Mouse (Mus musculus) lung, embryonic 15.5 days (tissue): ENCODE data around the gene Gm19668. TPM values are rescaled to one million over a fixed set of nuclear protein-coding genes. Genes with fewer than 3 reads are reported as not detected.
A peak's percentile ranks its signal among the peaks of the same experiment; 100 is the strongest.
"Not testable (repeated sequence)": the region's sequence is repeated elsewhere in the genome, so short reads cannot be mapped to it uniquely, and the experiment has no call there.

Source experiments
- ATAC-seq: fragments of 200-750 bp; cut with Nextera tagmentation; 2 replicates; pipeline ENCODE4 v1.8.0; 2017; ENCODE audit warnings: moderate number of reproducible peaks, borderline replicate concordance; ENCODE audit not compliant: low FRiP score, low TSS enrichment; ENCODE audit errors: extremely low read depth
- H3K27ac ChIP-seq: fragments of 300-500 bp; sonication (generic); 2 replicates; pipeline ENCODE4 v1.5.1; 2015; ENCODE audit warnings: moderate library complexity, mild to moderate bottlenecking, inconsistent platforms
- H3K27me3 ChIP-seq: fragments of 300-500 bp; sonication (generic); 2 replicates; pipeline ENCODE4 v1.6.1; 2015; ENCODE audit warnings: inconsistent platforms
- H3K36me3 ChIP-seq: fragments of 300-500 bp; sonication (generic); 2 replicates; pipeline ENCODE4 v1.6.1; 2015; ENCODE audit warnings: inconsistent platforms
- H3K4me1 ChIP-seq: fragments of 300-500 bp; sonication (generic); 2 replicates; pipeline ENCODE4 v1.6.1; 2015; ENCODE audit warnings: inconsistent platforms
- H3K4me2 ChIP-seq: fragments of 300-500 bp; sonication (generic); 2 replicates; pipeline ENCODE4 v1.6.1; 2015; ENCODE audit warnings: inconsistent platforms, mild to moderate bottlenecking, moderate library complexity
- H3K4me3 ChIP-seq: fragments of 300-500 bp; sonication (generic); 2 replicates; pipeline ENCODE4 v1.5.1; 2015; ENCODE audit warnings: mild to moderate bottlenecking, inconsistent platforms
- H3K9ac ChIP-seq: fragments of 300-500 bp; sonication (generic); 2 replicates; pipeline ENCODE4 v1.6.1; 2015; ENCODE audit warnings: inconsistent platforms
- H3K9me3 ChIP-seq: fragments of 300-500 bp; sonication (generic); 2 replicates; pipeline ENCODE4 v1.6.1; 2016; ENCODE audit warnings: inconsistent platforms
- WGBS: fragments of 180-500 bp; shearing (Covaris S2); methylation state at CpG from one replicate; pipeline ENCODE4 v1.1.7; 2015; 5-methylcytosine and 5-hydroxymethylcytosine counted together
- polyA plus RNA-seq: library from polyadenylated mRNA; unstranded; fragments of >200 nt; fragmentation: Nextera tagmentation; extraction: Ambion mirVana; gene quantifications from 2 replicates; pipeline ENCODE4 v1.2.1, GENCODE M21; 2015

Gm19668 gene
- polyA plus RNA-seq, 1 experiment from 2014 or later: not detected

DNA sequence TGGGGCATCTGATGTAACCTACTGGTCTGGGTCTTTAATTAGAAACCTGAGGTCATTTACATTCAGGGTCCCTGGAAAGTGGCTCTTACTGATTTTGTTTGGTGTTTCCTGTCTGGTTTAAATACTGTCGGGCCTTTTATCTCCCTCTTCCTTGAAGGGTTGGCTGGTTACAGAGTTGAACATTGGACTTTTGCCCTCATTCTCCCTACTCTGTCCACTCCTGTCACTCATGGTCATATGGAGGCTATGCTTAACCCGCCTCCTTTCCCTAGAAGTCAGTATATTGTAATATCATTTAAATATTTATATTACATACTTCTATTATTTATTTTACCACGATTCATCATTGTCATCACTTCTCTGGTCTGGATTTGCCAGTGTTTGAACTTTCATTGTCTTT, 5.2 kb upstream of the Gm19668 start:
- Histone ChIP-seq H3K4me2 (no peak overlapping the region), H3K27ac (no peak overlapping the region), H3K36me3 (no peaks in the 10 kb centered on the region), H3K9ac (no peak overlapping the region), H3K4me1 (no peaks in the 10 kb centered on the region), H3K27me3 (no peaks in the 10 kb centered on the region), H3K4me3 (no peak overlapping the region), H3K9me3 (no peaks in the 10 kb centered on the region)
- 34% methylated on average over 3 of the region's 3 CpGs for WGBS
- no peak; the same call in 1 of the 2 replicates for ATAC-seq

DNA sequence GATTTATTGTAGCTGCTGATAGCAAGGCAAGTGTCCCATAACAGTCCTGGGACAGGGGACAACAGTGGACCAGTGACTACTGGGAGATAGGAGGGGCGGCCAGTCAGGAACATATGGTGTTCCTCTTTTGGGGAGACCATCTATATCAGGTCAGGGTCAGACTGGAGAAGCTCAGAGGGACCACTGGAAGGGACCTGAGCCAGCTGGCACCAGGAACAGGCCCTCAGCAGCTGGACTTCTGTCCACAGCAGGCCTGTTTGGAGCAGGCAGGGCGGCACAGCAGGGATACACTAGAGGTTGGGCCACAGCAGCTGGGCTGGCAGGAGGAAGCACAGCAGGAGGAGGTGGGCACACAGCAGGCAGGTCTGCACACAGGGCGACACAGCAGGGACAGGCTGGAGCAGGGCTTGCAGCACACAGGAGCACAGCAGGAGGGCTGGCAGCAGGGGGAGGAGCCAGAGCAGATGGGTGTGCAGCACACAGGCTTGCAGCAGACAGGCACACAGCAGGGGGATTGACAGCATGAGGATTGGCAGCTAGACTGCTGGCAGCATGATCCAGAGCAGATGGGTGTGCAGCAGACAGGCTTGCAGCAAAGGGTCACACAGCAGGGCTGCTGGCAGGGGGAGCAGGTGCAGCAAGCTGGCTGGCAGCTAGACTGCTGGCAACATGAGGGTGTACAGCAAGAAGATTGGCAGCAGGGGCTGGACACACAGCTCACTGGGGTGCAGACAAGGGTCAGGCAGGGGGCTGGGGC, 591 bp downstream of the Gm19668 start:
- not testable (repeated sequence) for H3K27me3 ChIP-seq, H3K36me3 ChIP-seq, H3K9me3 ChIP-seq, H3K9ac ChIP-seq, H3K27ac ChIP-seq, H3K4me1 ChIP-seq, H3K4me3 ChIP-seq, H3K4me2 ChIP-seq
- 0 out of 2 replicates have a peak, but pooled peaks have one; percentile 39 for ATAC-seq
- 31% methylated on average over 3 of the region's 3 CpGs for WGBS

DNA sequence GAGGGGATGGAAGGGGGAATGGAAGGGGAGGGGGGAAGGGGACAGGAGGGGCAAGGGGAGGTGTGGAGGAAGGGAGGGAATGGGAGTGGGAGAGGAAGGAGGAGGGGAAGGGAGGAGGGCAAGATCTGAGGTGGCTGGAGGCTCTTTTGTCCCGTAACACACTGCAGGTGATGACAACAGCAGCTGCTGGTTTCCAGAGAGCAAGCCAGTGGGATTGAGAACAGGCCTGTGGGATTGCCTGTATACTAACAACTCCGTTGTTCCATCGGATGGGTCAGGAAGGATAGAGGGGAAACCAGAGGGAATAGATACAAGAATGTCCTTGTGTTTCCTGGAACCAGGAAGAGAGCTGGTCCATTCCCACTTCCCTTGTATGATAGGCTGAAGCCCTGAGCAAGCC, 1.3 kb downstream of the Gm19668 start:
- no peaks in the 10 kb centered on the region for H3K36me3 ChIP-seq
- H3K4me3 ChIP-seq: no peak overlapping the region
- no peaks in the 10 kb centered on the region for H3K27me3 ChIP-seq
- H3K9ac ChIP-seq: no peak overlapping the region
- H3K4me2 ChIP-seq: no peak overlapping the region
- 13% methylated on average over 3 of the region's 3 CpGs for WGBS
- ATAC-seq: no peak
- no peaks in the 10 kb centered on the region for H3K9me3 ChIP-seq
- H3K4me1 ChIP-seq: no peaks in the 10 kb centered on the region
- no peak overlapping the region for H3K27ac ChIP-seq

DNA sequence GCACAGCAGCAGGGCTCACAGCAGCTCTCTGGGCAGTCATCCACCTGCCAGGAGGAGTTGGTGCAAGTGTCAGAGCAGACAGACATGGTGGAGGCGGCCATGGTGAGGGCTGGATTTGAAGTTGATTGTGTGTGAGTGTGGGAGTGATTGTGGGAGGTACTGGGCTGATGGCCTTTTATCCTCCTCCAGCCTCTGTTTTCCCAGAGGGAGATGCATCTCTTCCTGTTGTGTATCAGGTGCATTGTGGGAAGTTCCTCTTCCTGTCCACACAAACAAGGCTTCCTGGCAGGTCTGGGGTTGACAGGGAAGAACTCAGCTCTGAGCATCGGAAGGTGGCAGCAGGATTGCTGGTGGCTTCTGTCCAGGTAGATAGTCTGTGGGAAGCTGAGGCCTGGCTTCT, 4.0 kb downstream of the Gm19668 start, which contains the start of gene Gm9639:
Gm9639 (minus strand) TSS at position 101 of the 400 bp plus-strand sequence.
- H3K4me1 ChIP-seq: no peaks in the 10 kb centered on the region
- H3K4me2 ChIP-seq: no peak within 1 kb of the TSS
- H3K27me3 ChIP-seq: no peaks in the 10 kb centered on the region
- no peak within 1 kb of the TSS for H3K9ac ChIP-seq
- no peak within 1 kb of the TSS for H3K27ac ChIP-seq
- ATAC-seq: no peak
- H3K36me3 ChIP-seq: no peaks in the 10 kb centered on the region
- H3K9me3 ChIP-seq: no peaks in the 10 kb centered on the region
- WGBS: 41% methylated on average over 2 of the region's 2 CpGs
- no peak within 1 kb of the TSS for H3K4me3 ChIP-seq

DNA sequence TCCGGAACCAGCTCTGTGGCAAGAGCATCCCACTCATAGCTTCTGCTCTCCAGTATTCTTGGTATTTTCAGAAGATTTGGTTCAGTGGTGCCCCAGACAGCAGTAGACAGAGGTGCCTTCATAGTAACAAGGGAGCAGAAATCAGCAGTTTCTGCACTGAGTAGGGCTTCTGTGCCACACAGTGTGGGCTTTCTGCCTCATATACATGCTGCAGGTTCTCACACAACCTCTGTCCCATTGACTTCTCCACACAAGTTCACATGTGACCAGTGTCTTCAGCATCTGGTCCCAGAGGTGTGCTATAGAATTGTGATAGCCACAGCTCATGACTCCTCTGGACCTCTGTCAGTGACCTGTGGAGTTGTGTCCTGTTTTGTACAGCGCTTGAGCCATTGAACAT, 10.3 kb downstream of the Gm19668 start:
- H3K9ac ChIP-seq: no peak overlapping the region
- H3K36me3 ChIP-seq: no peaks in the 10 kb centered on the region
- WGBS: 79% methylated on average over 2 of the region's 2 CpGs
- no peaks in the 10 kb centered on the region for H3K4me1 ChIP-seq
- no peaks in the 10 kb centered on the region for H3K27me3 ChIP-seq
- H3K4me3 ChIP-seq: no peak overlapping the region
- no peak overlapping the region for H3K27ac ChIP-seq
- no peak for ATAC-seq
- no peaks in the 10 kb centered on the region for H3K9me3 ChIP-seq
- H3K4me2 ChIP-seq: no peak overlapping the region

DNA sequence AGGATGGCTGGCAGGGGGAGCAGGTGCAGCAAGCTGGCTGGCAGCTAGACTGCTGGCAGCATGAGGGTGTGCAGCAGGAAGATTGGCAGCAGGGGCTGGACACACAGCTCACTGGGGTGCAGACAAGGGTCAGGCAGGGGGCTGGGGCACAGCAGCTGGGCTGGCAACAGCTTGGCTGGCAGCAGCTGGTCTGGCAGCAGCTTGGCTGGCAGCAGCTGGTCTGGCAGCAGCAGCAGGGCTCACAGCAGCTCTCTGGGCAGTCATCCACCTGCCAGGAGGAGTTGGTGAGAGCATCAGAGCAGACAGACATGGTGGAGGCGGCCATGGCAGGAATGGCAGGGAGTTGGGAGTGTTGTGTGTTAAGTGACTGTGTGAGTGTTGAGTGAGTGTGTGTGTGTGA, 11.1 kb downstream of the Gm19668 start, which contains the start of gene Gm7137:
Gm7137 (minus strand) TSS at position 325 of the 400 bp plus-strand sequence.
- H3K9me3 ChIP-seq, ATAC-seq, H3K9ac ChIP-seq, H3K4me3 ChIP-seq, H3K4me1 ChIP-seq, H3K4me2 ChIP-seq, H3K27ac ChIP-seq, H3K27me3 ChIP-seq, H3K36me3 ChIP-seq: not testable (repeated sequence)
- 44% methylated on average over 1 of the region's 1 CpGs for WGBS

DNA sequence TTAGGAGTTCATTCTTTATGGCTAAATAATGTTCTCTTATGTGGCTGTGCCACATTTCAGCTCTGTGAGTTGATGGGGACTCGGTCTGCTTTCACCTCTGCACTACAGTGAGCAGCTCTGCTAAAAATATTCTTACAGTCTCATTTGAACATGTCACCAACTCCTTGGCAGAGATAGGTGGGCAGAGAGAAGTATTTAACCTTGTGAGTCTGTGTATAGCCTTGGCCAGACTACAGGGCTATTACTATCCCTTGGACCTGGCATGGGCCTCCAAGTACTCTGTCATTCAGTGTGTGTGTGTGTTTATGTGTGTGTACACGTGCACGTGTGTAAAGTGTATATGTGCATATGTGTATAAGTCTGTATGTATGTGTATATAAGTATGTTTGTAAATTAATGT, 15.5 kb downstream of the Gm19668 start:
- H3K9me3 ChIP-seq, H3K27me3 ChIP-seq, H3K4me3 ChIP-seq, ATAC-seq, H3K36me3 ChIP-seq, H3K27ac ChIP-seq, H3K4me2 ChIP-seq, H3K4me1 ChIP-seq, H3K9ac ChIP-seq: not testable (repeated sequence)
- 83% methylated on average over 3 of the region's 3 CpGs for WGBS

DNA sequence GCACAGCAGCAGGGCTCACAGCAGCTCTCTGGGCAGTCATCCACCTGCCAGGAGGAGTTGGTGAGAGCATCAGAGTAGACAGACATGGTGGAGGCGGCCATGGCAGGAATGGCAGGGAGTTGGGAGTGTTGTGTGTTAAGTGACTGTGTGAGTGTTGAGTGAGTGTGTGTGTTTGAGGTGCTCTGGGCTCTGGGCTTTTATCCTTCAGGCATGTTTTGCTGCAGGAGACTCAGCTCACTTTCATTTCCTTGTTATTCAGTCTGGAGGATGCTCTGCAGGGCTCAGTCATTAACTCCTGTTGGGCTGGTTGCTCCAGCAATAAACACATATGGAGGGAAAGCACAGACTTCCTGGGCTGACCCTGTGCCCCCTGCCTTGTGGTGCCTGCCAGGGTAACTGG, 16.5 kb downstream of the Gm19668 start, which contains the start of gene Gm3250:
Gm3250 (minus strand) TSS at position 101 of the 400 bp plus-strand sequence.
- H3K9ac ChIP-seq, H3K36me3 ChIP-seq, H3K4me2 ChIP-seq, H3K27me3 ChIP-seq, ATAC-seq, H3K27ac ChIP-seq, H3K4me1 ChIP-seq, H3K9me3 ChIP-seq, H3K4me3 ChIP-seq: not testable (repeated sequence)
- whole genome bisulfite sequencing: 60% methylated on average over 1 of the region's 1 CpGs

DNA sequence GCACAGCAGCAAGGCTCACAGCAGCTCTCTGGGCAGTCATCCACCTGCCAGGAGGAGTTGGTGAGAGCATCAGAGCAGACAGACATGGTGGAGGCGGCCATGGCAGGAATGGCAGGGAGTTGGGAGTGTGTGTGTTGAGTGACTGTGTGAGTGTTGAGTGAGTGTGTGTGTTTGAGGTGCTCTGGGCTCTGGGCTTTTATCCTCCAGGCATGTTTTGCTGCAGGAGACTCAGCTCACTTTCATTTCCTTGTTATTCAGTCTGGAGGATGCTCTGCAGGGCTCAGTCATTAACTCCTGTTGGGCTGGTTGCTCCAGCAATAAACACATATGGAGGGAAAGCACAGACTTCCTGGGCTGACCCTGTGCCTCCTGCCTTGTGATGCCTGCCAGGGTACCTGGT, 22.1 kb downstream of the Gm19668 start, which contains the start of gene Gm7138:
Gm7138 (minus strand) TSS at position 101 of the 400 bp plus-strand sequence.
- not testable (repeated sequence) for H3K4me3 ChIP-seq, ATAC-seq, H3K4me2 ChIP-seq, H3K4me1 ChIP-seq, H3K27ac ChIP-seq, H3K9me3 ChIP-seq, H3K36me3 ChIP-seq, H3K27me3 ChIP-seq, H3K9ac ChIP-seq
- WGBS: 59% methylated on average over 1 of the region's 1 CpGs

DNA sequence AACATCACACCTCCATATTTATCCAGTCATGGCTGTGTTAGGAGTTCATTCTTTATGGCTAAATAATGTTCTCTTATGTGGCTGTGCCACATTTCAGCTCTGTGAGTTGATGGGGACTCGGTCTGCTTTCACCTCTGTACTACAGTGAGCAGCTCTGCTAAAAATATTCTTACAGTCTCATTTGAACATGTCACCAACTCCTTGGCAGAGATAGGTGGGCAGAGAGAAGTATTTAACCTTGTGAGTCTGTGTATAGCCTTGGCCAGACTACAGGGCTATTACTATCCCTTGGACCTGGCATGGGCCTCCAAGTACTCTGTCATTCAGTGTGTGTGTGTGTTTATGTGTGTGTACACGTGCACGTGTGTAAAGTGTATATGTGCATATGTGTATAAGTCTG, 26.8 kb downstream of the Gm19668 start:
- not testable (repeated sequence) for ATAC-seq, H3K27ac ChIP-seq, H3K4me2 ChIP-seq, H3K9me3 ChIP-seq, H3K27me3 ChIP-seq, H3K4me3 ChIP-seq, H3K9ac ChIP-seq, H3K4me1 ChIP-seq, H3K36me3 ChIP-seq
- 74% methylated on average over 3 of the region's 3 CpGs for WGBS

DNA sequence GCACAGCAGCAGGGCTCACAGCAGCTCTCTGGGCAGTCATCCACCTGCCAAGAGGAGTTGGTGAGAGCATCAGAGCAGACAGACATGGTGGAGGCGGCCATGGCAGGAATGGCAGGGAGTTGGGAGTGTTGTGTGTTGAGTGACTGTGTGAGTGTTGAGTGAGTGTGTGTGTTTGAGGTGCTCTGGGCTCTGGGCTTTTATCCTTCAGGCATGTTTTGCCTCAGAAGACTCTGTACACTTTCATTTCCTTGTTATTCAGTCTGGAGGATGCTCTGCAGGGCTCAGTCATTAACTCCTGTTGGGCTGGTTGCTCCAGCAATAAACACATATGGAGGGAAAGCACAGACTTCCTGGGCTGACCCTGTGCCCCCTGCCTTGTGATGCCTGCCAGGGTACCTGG, 27.7 kb downstream of the Gm19668 start, which contains the start of gene Gm3238:
Gm3238 (minus strand) TSS at position 101 of the 400 bp plus-strand sequence.
- WGBS: no CpG with 5 or more reads among the region's 1 CpGs
- H3K4me1 ChIP-seq, H3K4me3 ChIP-seq, H3K36me3 ChIP-seq, H3K9ac ChIP-seq, ATAC-seq, H3K4me2 ChIP-seq, H3K27me3 ChIP-seq, H3K9me3 ChIP-seq, H3K27ac ChIP-seq: not testable (repeated sequence)

DNA sequence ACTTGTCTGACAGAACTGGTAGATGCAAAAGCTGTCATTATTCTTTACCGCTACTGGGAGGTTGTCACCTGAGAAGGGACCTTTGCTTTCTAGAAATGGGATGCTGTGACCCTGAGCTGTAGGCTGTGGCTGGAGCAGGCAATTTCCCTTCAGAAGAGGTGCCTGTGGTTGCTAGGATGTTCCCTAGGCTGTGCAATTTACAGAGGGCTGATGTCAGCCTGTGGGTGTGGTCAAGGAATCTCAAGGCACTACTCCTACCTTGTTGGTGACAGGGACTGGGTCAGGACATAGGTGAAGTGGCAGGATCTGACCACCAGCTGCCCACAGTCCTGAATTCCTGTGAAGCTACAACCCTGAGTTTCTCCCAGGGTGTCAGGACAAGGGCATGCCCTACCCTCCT, 29.2 kb downstream of the Gm19668 start:
- 72% methylated on average over 1 of the region's 1 CpGs for WGBS
- Histone ChIP-seq H3K4me1 (no peaks in the 10 kb centered on the region), H3K36me3 (no peaks in the 10 kb centered on the region), H3K27me3 (no peaks in the 10 kb centered on the region), H3K4me2 (no peak overlapping the region), H3K9ac (no peak overlapping the region), H3K9me3 (no peaks in the 10 kb centered on the region), H3K4me3 (no peak overlapping the region), H3K27ac (no peak overlapping the region)
- no peak for ATAC-seq
